Mouse (Mus musculus) ovary, adult 18-20 months (tissue): ENCODE results near the gene Hps3.
"Not testable (repeated sequence)": the region's sequence is repeated elsewhere in the genome, so short reads cannot be mapped to it uniquely, and the experiment has no call there.

Source experiments
- DNase-seq: peaks from one replicate; pipeline ENCODE4 v3.0.0; 2022; ENCODE audit warnings: low spot score, mixed read lengths

Gene Hps3

DNA sequence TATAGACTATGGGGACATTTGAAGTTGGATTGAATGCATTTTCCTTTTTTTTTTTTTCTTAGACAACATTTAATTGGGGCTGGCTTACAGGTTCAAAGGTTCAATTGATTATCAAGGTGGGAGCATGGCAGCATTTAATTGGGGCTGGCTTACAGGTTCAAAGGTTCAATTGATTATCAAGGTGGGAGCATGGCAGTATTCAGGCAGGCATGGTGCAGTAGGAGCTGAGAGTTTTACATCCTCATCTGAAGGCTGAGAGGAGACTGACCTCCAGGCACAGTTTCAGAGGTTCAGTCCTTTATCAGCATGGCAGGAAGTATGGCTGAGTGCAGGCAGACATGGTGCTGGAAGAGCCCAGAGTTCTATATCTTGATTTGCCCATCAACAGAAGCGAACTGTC is 85.7 kb downstream of the Hps3 start:
- DNase-seq: not testable (repeated sequence)

DNA sequence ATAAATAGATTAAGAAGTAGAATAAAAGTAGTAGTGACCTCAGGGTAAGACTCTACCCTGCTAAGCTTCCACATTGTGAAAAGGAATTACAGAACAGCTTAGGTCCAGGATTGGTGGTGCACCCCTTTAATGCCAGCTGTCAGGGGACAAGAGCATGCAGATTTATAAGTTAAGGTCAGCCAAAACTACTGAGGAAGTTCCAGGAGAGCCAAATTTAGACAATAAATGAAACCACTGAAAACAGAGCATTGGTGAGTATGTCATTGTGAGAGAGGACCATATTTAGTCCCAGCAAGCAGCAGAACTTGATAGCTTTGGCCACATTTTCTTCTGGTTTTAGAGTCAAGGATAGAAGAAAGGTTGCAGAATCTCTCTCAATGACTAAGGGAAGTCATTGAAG is 86.6 kb downstream of the Hps3 start:
- no peak for DNase-seq
